Mouse (Mus musculus) heart, postnatal 0 days (tissue): ENCODE results near the gene Gsta4. TPM values are rescaled to one million over a fixed set of nuclear protein-coding genes. Genes with fewer than 3 reads are reported as not detected.
"Not testable (repeated sequence)": the region's sequence is repeated elsewhere in the genome, so short reads cannot be mapped to it uniquely, and the experiment has no call there.

ENCODE experiments used
- ATAC-seq: fragments of 200-750 bp; cut with Nextera tagmentation; 2 replicates; pipeline ENCODE4 v1.8.0; 2017; ENCODE audit warnings: low read depth, moderate number of reproducible peaks, moderate library complexity; ENCODE audit not compliant: insufficient read depth
- DNase-seq: peaks from one replicate; pipeline ENCODE4 v3.0.0-alpha.2; 2016; ENCODE audit warnings: low spot score
- H3K27ac ChIP-seq: fragments of 300-500 bp; sonication (generic); 2 replicates; pipeline ENCODE4 v1.5.1; 2014; ENCODE audit warnings: low read depth, mild to moderate bottlenecking
- H3K27me3 ChIP-seq: fragments of 300-500 bp; sonication (generic); 2 replicates; pipeline ENCODE4 v1.6.1; 2014; ENCODE audit warnings: low read length, mixed read lengths; ENCODE audit not compliant: control insufficient read depth, insufficient read depth
- H3K36me3 ChIP-seq: fragments of 300-500 bp; sonication (generic); replicated peaks from 2 replicates; pipeline ENCODE4 v1.6.1; 2014; ENCODE audit warnings: low read length, mixed read lengths; ENCODE audit not compliant: control insufficient read depth, insufficient read depth
- H3K4me1 ChIP-seq: fragments of 300-500 bp; sonication (generic); 2 replicates; pipeline ENCODE4 v1.6.1; 2014; ENCODE audit warnings: antibody characterized with exemption; ENCODE audit not compliant: control insufficient read depth, insufficient read depth
- H3K4me2 ChIP-seq: fragments of 300-500 bp; sonication (generic); 2 replicates; pipeline ENCODE4 v1.6.1; 2014; ENCODE audit warnings: low read depth, mild to moderate bottlenecking, low read length, moderate library complexity
- H3K4me3 ChIP-seq: fragments of 300-500 bp; sonication (generic); 2 replicates; pipeline ENCODE4 v1.5.1; 2014; ENCODE audit warnings: low read depth, low read length
- H3K9ac ChIP-seq: fragments of 300-500 bp; sonication (generic); replicated peaks from 2 replicates; pipeline ENCODE4 v1.6.1; 2014; ENCODE audit warnings: low read depth, low read length, mixed read lengths
- H3K9me3 ChIP-seq: fragments of 300-500 bp; sonication (generic); replicated peaks from 2 replicates; pipeline ENCODE4 v1.6.1; 2016; ENCODE audit warnings: low read length; ENCODE audit not compliant: control insufficient read depth
- CTCF ChIP-seq: IDR thresholded peaks from 2 replicates; pipeline ENCODE4 v1.5.1; 2016; ENCODE audit warnings: antibody characterized with exemption, control low read depth, low read depth
- EP300 ChIP-seq: IDR thresholded peaks from 2 replicates; pipeline ENCODE4 v1.6.1; 2016; ENCODE audit warnings: antibody characterized with exemption, low read depth
- WGBS: fragments of 180-500 bp; shearing (Covaris S2); extraction: QIAGEN DNeasy Blood & Tissue Kit; methylation state at CpG from one replicate; pipeline ENCODE4 v1.1.7; 2014; 5-methylcytosine and 5-hydroxymethylcytosine counted together
- polyA plus RNA-seq: library from polyadenylated mRNA; unstranded; fragments of >200 nt; fragmentation: Nextera tagmentation; extraction: Ambion mirVana; gene quantifications from 2 replicates; pipeline ENCODE4 v1.2.1, GENCODE M21; 2015
- total RNA-seq: library from RNA; depleted of rRNA; stranded (reverse); fragments of >200 nt; gene quantifications from 2 replicates; pipeline ENCODE4 v1.2.3, GENCODE M21; 2014; ENCODE audit warnings: low replicate concordance

The Gsta4 gene
- total and polyA plus RNA-seq, 2 experiments from 2014 or later = 81.1 to 124 TPM

DNA sequence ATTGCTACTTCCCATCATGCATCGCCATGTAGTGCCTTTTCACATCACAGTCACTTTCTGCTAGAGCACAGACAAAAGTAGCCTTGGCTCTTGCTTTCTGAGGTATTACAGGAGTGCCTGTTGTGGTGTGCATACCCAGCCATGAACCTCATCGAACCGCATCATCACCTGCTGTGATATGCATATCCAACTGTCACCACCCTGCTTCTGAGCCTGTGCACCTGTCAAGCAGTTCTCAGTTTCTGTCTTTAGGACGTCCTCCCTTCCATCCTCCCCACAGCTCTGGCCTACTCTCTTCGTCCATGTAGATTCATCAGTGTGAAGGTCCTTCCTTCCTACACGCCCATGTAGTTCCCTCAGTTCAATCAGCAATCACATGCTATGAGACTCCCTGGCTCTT, 34.4 kb upstream of the Gsta4 start:
- no peak overlapping the region for H3K27ac ChIP-seq
- H3K27me3 ChIP-seq = no peaks in the 10 kb centered on the region
- no peak for TF ChIP-seq EP300
- no peak for TF ChIP-seq CTCF
- no peak for ATAC-seq
- H3K4me3 ChIP-seq = no peak overlapping the region
- no peaks in the 10 kb centered on the region for H3K9me3 ChIP-seq
- no peak overlapping the region for H3K4me2 ChIP-seq
- H3K9ac ChIP-seq = no peak overlapping the region
- H3K36me3 ChIP-seq = peaks cover 35% of the 10 kb centered on the region
- H3K4me1 ChIP-seq = peaks cover 18% of the 10 kb centered on the region
- DNase-seq = no peak
- 73% methylated on average over 6 of the region's 6 CpGs for WGBS

DNA sequence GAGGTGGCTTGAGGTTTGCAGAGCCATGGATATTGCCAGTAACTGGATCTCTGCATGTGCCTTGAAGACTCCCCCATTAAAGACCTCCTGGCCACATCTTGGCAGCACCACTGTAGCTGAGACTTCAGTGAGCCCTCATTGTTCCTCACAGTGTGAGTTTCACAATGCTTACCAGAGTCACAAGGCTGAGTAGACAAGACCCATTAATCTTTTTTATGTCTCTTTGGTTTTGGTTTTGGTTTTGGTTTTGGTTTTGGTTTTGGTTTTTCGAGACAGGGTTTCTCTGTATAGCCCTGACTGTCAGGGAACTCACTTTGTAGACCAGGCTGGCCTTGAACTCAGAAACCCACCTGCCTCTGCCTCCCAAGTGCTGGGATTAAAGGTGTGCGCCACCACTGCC, 32.8 kb upstream of the Gsta4 start:
- H3K27me3 ChIP-seq, H3K9me3 ChIP-seq, H3K9ac ChIP-seq: not testable (repeated sequence)

DNA sequence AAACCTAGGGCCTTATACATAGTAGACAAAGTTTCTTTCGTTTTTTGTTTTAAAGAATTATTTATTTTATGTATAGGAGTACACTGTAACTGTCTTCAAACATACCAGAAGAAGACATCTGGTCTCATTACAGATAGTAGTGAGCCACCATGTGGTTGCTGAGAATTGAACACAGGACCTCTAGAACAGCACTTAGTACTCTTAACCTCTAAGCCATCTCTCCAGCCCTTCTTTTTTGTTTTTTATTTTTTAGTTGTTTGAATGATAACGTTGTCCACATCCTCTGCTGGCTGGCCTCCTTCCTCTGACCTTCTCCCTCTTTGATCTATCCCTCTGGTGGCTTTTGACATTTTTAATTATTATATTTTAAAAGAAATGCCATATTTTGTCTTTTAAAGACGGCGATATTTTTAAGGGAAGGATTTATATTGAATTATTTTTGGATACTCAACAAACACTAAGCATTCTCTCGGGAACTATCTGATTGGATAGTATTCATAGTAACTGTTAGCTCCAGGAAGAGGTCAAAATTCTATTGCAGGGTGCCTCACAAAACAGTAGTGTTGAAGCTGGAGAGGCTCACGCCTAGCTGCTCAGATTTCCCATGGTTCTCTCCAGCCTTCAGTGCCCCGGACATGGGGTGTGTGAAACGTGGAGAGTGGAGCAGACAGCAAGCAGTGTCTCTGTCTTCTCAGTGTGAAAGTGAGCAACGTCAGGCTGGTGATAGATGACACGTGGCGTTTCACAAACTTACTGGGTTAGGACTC, 28.2 kb upstream of the Gsta4 start:
- peak overlapping the region; percentile 76 for H3K27ac ChIP-seq
- peaks cover 63% of the 10 kb centered on the region for H3K36me3 ChIP-seq

More for the DNA sequence above, 32.8 kb upstream of the Gsta4 start:
- Histone ChIP-seq H3K4me1 (peaks cover 20% of the 10 kb centered on the region), H3K36me3 (peaks cover 39% of the 10 kb centered on the region)
- not testable (repeated sequence) for ATAC-seq, H3K4me3 ChIP-seq, H3K4me2 ChIP-seq, H3K27ac ChIP-seq, DNase-seq
- 83% methylated on average over 2 of the region's 2 CpGs for WGBS

DNA sequence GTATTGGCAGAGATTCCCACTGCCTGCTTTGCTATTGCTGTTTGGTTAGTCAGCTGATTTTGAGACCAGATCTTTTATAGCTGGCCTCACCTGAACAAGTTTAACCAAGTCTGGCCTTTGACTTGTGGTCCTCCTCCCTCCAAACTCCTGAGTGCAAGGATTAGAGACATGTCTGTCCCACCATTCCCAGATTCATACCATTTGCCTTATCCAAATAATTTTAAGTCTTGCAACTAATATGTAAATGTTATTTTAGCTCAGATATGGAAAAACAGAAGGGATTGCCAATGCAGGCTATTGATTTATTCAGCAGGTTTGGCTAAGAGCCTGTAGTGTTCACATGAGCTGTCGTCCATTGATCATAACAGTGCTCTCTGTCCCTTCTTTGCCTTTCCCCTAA, 25.4 kb upstream of the Gsta4 start:
- WGBS = 87% methylated on average over 1 of the region's 1 CpGs
- Histone ChIP-seq H3K27ac (no peak overlapping the region), H3K27me3 (no peaks in the 10 kb centered on the region), H3K9me3 (no peaks in the 10 kb centered on the region), H3K9ac (no peak overlapping the region), H3K4me2 (no peak overlapping the region), H3K36me3 (peaks cover 79% of the 10 kb centered on the region), H3K4me3 (no peak overlapping the region), H3K4me1 (peaks cover 6% of the 10 kb centered on the region; the same call in 1 of the 2 replicates)
- no peak for TF ChIP-seq CTCF
- no peak for TF ChIP-seq EP300
- ATAC-seq (no peak), DNase-seq (no peak)

More for the DNA sequence above, 28.2 kb upstream of the Gsta4 start:
- H3K27me3 ChIP-seq = no peaks in the 10 kb centered on the region
- 32% methylated on average over 11 of the region's 11 CpGs for WGBS
- H3K9ac ChIP-seq = no peak overlapping the region
- peak; percentile 78 for ATAC-seq
- peak; percentile 39 for DNase-seq
- H3K4me2 ChIP-seq = no peak overlapping the region; the same call in 1 of the 2 replicates
- no peaks in the 10 kb centered on the region for H3K9me3 ChIP-seq
- no peak overlapping the region for H3K4me3 ChIP-seq
- peaks cover 6% of the 10 kb centered on the region; the same call in 1 of the 2 replicates for H3K4me1 ChIP-seq
- TF ChIP-seq EP300 (no peak), CTCF (peak; percentile 13; the same call in 1 of the 2 replicates)

DNA sequence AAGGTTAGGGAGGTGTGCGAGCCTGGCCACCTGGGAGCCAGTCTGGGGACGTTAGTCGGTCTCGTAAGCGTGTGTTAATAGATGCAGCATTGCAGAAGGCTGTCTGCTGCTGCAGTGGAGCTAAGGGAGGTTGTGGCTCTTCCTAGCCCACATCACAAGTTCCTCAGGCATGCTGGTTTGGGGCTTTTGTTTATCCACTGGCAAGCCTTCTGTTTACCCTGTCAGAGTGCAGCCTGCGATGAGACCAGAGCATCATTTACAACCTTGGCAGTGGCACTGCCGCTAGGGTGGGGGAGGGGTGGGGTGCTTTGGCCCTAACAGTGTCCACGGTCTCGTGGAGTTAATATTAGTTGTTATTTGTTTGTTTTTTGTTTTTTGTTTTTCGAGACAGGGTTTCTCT, 19.3 kb upstream of the Gsta4 start:
- Histone ChIP-seq H3K4me2 (no peak overlapping the region), H3K4me1 (peaks cover 5% of the 10 kb centered on the region; the same call in 1 of the 2 replicates), H3K36me3 (peaks cover 64% of the 10 kb centered on the region), H3K27ac (no peak overlapping the region), H3K9ac (no peak overlapping the region), H3K4me3 (no peak overlapping the region), H3K27me3 (no peaks in the 10 kb centered on the region), H3K9me3 (no peaks in the 10 kb centered on the region)
- 87% methylated on average over 10 of the region's 10 CpGs for WGBS
- ATAC-seq (no peak), DNase-seq (no peak)
- TF ChIP-seq EP300 (no peak), CTCF (no peak)

DNA sequence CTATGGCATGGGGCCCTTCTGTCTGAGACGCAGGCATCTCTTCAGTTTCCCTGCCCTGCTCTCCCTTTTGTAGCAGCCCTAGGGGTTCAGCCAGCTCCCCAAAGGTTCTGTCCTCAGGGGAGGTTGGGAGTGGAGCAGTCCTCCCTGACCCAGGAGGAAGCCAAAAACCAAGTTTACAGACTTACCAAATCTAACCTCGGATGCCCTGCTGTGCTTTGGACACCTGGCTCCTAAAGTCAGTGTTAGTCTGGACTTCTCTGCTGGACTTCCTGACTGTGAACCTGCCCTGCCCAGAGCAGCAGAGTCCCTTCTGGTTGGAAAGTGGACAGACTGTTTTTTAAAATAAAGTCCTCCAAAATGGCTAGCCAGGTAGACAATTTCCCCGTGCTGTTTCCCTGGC, 17.8 kb upstream of the Gsta4 start:
- no peak overlapping the region for H3K9ac ChIP-seq
- ATAC-seq = no peak
- no peak overlapping the region for H3K27ac ChIP-seq
- no peak for DNase-seq
- peaks cover 55% of the 10 kb centered on the region for H3K36me3 ChIP-seq
- H3K4me3 ChIP-seq = no peak overlapping the region
- peaks cover 5% of the 10 kb centered on the region; the same call in 1 of the 2 replicates for H3K4me1 ChIP-seq
- no peak for TF ChIP-seq CTCF
- no peak for TF ChIP-seq EP300
- H3K27me3 ChIP-seq = no peaks in the 10 kb centered on the region
- no peak overlapping the region for H3K4me2 ChIP-seq
- no peaks in the 10 kb centered on the region for H3K9me3 ChIP-seq
- 86% methylated on average over 3 of the region's 3 CpGs for WGBS
